Mouse (Mus musculus) embryonic facial prominence, embryonic 12.5 days (tissue): ENCODE results near the gene Retsat. TPM values are rescaled to one million over a fixed set of nuclear protein-coding genes. Genes with fewer than 3 reads are reported as not detected.

ENCODE experiments used
- ATAC-seq: fragments of 200-750 bp; cut with Nextera tagmentation; 2 replicates; pipeline ENCODE4 v1.8.0; 2017; ENCODE audit not compliant: insufficient number of reproducible peaks, insufficient read depth, low FRiP score, low TSS enrichment
- H3K27ac ChIP-seq: fragments of 300-500 bp; sonication (generic); 2 replicates; pipeline ENCODE4 v1.5.1; 2016; ENCODE audit warnings: mild to moderate bottlenecking
- H3K27me3 ChIP-seq: fragments of 300-500 bp; sonication (generic); 2 replicates; pipeline ENCODE4 v1.6.1; 2016; ENCODE audit warnings: mild to moderate bottlenecking, moderate library complexity
- H3K36me3 ChIP-seq: fragments of 300-500 bp; sonication (generic); 2 replicates; pipeline ENCODE4 v1.6.1; 2016; ENCODE audit warnings: mild to moderate bottlenecking
- H3K4me1 ChIP-seq: fragments of 300-500 bp; sonication (generic); 2 replicates; pipeline ENCODE4 v1.6.1; 2016
- H3K4me2 ChIP-seq: fragments of 300-500 bp; sonication (generic); replicated peaks from 2 replicates; pipeline ENCODE4 v1.6.1; 2016; ENCODE audit warnings: mild to moderate bottlenecking, moderate library complexity
- H3K4me3 ChIP-seq: fragments of 300-500 bp; sonication (generic); 2 replicates; pipeline ENCODE4 v1.5.1; 2016; ENCODE audit warnings: mild to moderate bottlenecking
- H3K9ac ChIP-seq: fragments of 300-500 bp; sonication (generic); 2 replicates; pipeline ENCODE4 v1.6.1; 2016; ENCODE audit warnings: mild to moderate bottlenecking, moderate library complexity
- H3K9me3 ChIP-seq: fragments of 300-500 bp; sonication (generic); 2 replicates; pipeline ENCODE4 v1.6.1; 2016; ENCODE audit warnings: mild to moderate bottlenecking, moderate library complexity
- WGBS: fragments of 180-500 bp; shearing (Covaris S2); methylation state at CpG from one replicate; pipeline ENCODE4 v1.1.7; 2016; 5-methylcytosine and 5-hydroxymethylcytosine counted together
- polyA plus RNA-seq: library from polyadenylated mRNA; unstranded; fragments of >200 nt; fragmentation: Nextera tagmentation; extraction: Ambion mirVana; gene quantifications from 2 replicates; pipeline ENCODE4 v1.2.1, GENCODE M21; 2016

Retsat gene
- polyA plus RNA-seq, 1 experiment from 2014 or later = 9.5 TPM

GRCm38 (mm10) chr6:72567508-72567907 lies 30.8 kb upstream of the Retsat start:
- Histone ChIP-seq H3K9me3 (no peaks in the 10 kb centered on the region), H3K27me3 (no peaks in the 10 kb centered on the region), H3K4me1 (peaks cover 12% of the 10 kb centered on the region), H3K9ac (no peak overlapping the region), H3K36me3 (0 out of 2 replicates have a peak, but pooled peaks cover 5% of the 10 kb centered on the region), H3K4me3 (no peak overlapping the region), H3K27ac (no peak overlapping the region), H3K4me2 (no peak overlapping the region)
- WGBS = 84% methylated on average over 5 of the region's 5 CpGs
- no peak for ATAC-seq

GRCm38 (mm10) chr6:72568736-72569135 lies 29.5 kb upstream of the Retsat start:
- Histone ChIP-seq H3K9ac (no peak overlapping the region), H3K4me3 (no peak overlapping the region), H3K27ac (no peak overlapping the region), H3K27me3 (no peaks in the 10 kb centered on the region), H3K36me3 (0 out of 2 replicates have a peak, but pooled peaks cover 5% of the 10 kb centered on the region), H3K4me2 (no peak overlapping the region), H3K9me3 (no peaks in the 10 kb centered on the region), H3K4me1 (peaks cover 4% of the 10 kb centered on the region; the same call in 1 of the 2 replicates)
- 90% methylated on average over 9 of the region's 10 CpGs for WGBS
- no peak for ATAC-seq

- Histone ChIP-seq H3K9ac (no peak overlapping the region), H3K9me3 (no peaks in the 10 kb centered on the region), H3K27me3 (no peaks in the 10 kb centered on the region), H3K27ac (no peak overlapping the region), H3K4me3 (no peak overlapping the region), H3K4me2 (no peak overlapping the region), H3K36me3 (0 out of 2 replicates have a peak, but pooled peaks cover 5% of the 10 kb centered on the region), H3K4me1 (0 out of 2 replicates have a peak, but pooled peaks cover 1% of the 10 kb centered on the region)
- ATAC-seq = no peak
- WGBS = 86% methylated on average over 10 of the region's 10 CpGs
These were observed 27.5 kb upstream of the Retsat start for GRCm38 (mm10) chr6:72570644-72571397.

- H3K4me2 ChIP-seq = no peak overlapping the region
- no peaks in the 10 kb centered on the region for H3K4me1 ChIP-seq
- WGBS = 28% methylated on average over 3 of the region's 3 CpGs
- no peak overlapping the region for H3K27ac ChIP-seq
- H3K27me3 ChIP-seq = no peaks in the 10 kb centered on the region
- no peaks in the 10 kb centered on the region for H3K9me3 ChIP-seq
- H3K4me3 ChIP-seq = no peak overlapping the region
- H3K9ac ChIP-seq = no peak overlapping the region
- ATAC-seq = no peak
- H3K36me3 ChIP-seq = 0 out of 2 replicates have a peak, but pooled peaks cover 5% of the 10 kb centered on the region
These were observed 26.4 kb upstream of the Retsat start for GRCm38 (mm10) chr6:72571826-72572225.

- Histone ChIP-seq H3K4me3 (no peak overlapping the region), H3K9ac (no peak overlapping the region), H3K4me2 (no peak overlapping the region), H3K27ac (no peak overlapping the region), H3K27me3 (no peaks in the 10 kb centered on the region), H3K36me3 (no peaks in the 10 kb centered on the region), H3K4me1 (no peaks in the 10 kb centered on the region), H3K9me3 (no peaks in the 10 kb centered on the region)
- 95% methylated on average over 3 of the region's 3 CpGs for WGBS
- ATAC-seq = no peak
These were observed 22.2 kb upstream of the Retsat start for GRCm38 (mm10) chr6:72576041-72576440.

GRCm38 (mm10) chr6:72581625-72582382 lies 16.5 kb upstream of the Retsat start:
- WGBS = 70% methylated on average over 11 of the region's 11 CpGs
- no peak for ATAC-seq
- H3K9me3 ChIP-seq = no peaks in the 10 kb centered on the region
- no peak overlapping the region for H3K27ac ChIP-seq
- H3K9ac ChIP-seq = no peak overlapping the region
- H3K4me1 ChIP-seq = no peaks in the 10 kb centered on the region
- H3K4me3 ChIP-seq = no peak overlapping the region
- no peaks in the 10 kb centered on the region for H3K27me3 ChIP-seq
- H3K36me3 ChIP-seq = peaks cover 3% of the 10 kb centered on the region
- no peak overlapping the region for H3K4me2 ChIP-seq

GRCm38 (mm10) chr6:72583211-72583839 lies 14.9 kb upstream of the Retsat start:
- 86% methylated on average over 4 of the region's 4 CpGs for WGBS
- Histone ChIP-seq H3K4me1 (no peaks in the 10 kb centered on the region), H3K9ac (no peak overlapping the region), H3K27me3 (no peaks in the 10 kb centered on the region), H3K9me3 (no peaks in the 10 kb centered on the region), H3K4me2 (no peak overlapping the region), H3K36me3 (peaks cover 3% of the 10 kb centered on the region), H3K4me3 (no peak overlapping the region), H3K27ac (no peak overlapping the region)
- no peak for ATAC-seq

- ATAC-seq = no peak
- no peak overlapping the region for H3K9ac ChIP-seq
- H3K4me1 ChIP-seq = no peaks in the 10 kb centered on the region
- peaks cover 3% of the 10 kb centered on the region for H3K36me3 ChIP-seq
- no peaks in the 10 kb centered on the region for H3K9me3 ChIP-seq
- WGBS = 75% methylated on average over 11 of the region's 11 CpGs
- H3K27me3 ChIP-seq = no peaks in the 10 kb centered on the region
- H3K27ac ChIP-seq = no peak overlapping the region
- no peak overlapping the region for H3K4me2 ChIP-seq
- H3K4me3 ChIP-seq = no peak overlapping the region
These were observed 14.1 kb upstream of the Retsat start for GRCm38 (mm10) chr6:72584154-72584553.

- Histone ChIP-seq H3K9ac (no peak overlapping the region), H3K27ac (no peak overlapping the region), H3K36me3 (peaks cover 3% of the 10 kb centered on the region), H3K4me1 (no peaks in the 10 kb centered on the region), H3K4me2 (no peak overlapping the region), H3K4me3 (no peak overlapping the region), H3K9me3 (no peaks in the 10 kb centered on the region), H3K27me3 (no peaks in the 10 kb centered on the region)
- ATAC-seq = no peak
- WGBS = 76% methylated on average over 3 of the region's 3 CpGs
These were observed 11.6 kb upstream of the Retsat start for GRCm38 (mm10) chr6:72586701-72587100.

GRCm38 (mm10) chr6:72588307-72588706 lies 10.0 kb upstream of the Retsat start:
- no peaks in the 10 kb centered on the region for H3K4me1 ChIP-seq
- ATAC-seq = no peak
- no peak overlapping the region for H3K27ac ChIP-seq
- no peak overlapping the region for H3K4me3 ChIP-seq
- no peaks in the 10 kb centered on the region for H3K9me3 ChIP-seq
- no peaks in the 10 kb centered on the region for H3K27me3 ChIP-seq
- no peak overlapping the region for H3K4me2 ChIP-seq
- no peak overlapping the region for H3K9ac ChIP-seq
- peaks cover 3% of the 10 kb centered on the region for H3K36me3 ChIP-seq

- no peak overlapping the region for H3K27ac ChIP-seq
- no peak overlapping the region for H3K4me3 ChIP-seq
- no peak overlapping the region for H3K4me2 ChIP-seq
- no peak overlapping the region for H3K9ac ChIP-seq
- no peak for ATAC-seq
- H3K9me3 ChIP-seq = no peaks in the 10 kb centered on the region
- H3K36me3 ChIP-seq = no peaks in the 10 kb centered on the region; the same call in 1 of the 2 replicates
- no peaks in the 10 kb centered on the region for H3K4me1 ChIP-seq
- H3K27me3 ChIP-seq = no peaks in the 10 kb centered on the region
These were observed 8.2 kb upstream of the Retsat start for GRCm38 (mm10) chr6:72590111-72590510.
